Mouse (Mus musculus) Patski (cell line): ENCODE results near the gene Slc38a6. TPM values are rescaled to one million over a fixed set of nuclear protein-coding genes. Genes with fewer than 3 reads are reported as not detected.

Experiments used
- ATAC-seq: fragments of 100-300 bp; one replicate; pipeline ENCODE4 v1.8.0; 2021
- CTCF ChIA-PET: fragments of 350-600 bp; sonication (Branson Sonifier 250); formaldehyde crosslinking; loops from one replicate; lab custom pipeline; 2022; ENCODE audit warnings: inconsistent platforms; lab: Charles Lee
- POLR2A ChIA-PET: fragments of 350-600 bp; sonication (Branson Sonifier 250); formaldehyde crosslinking; loops from one replicate; lab custom pipeline; 2022; ENCODE audit warnings: antibody characterized with exemption, inconsistent platforms; lab: Charles Lee
- DNase-seq: peaks from one replicate; pipeline ENCODE4 v3.0.0-alpha.2; 2011; ENCODE audit warnings: low read depth, low spot score
- H3K27me3 ChIP-seq: fragments of 371-371 bp; one replicate; pipeline ENCODE4 v1.5.1; 2021
- CTCF ChIP-seq: fragments of 100-300 bp; IDR thresholded peaks from one replicate; pipeline ENCODE4 v1.5.1; 2021
- in situ Hi-C: fragments of 300-500 bp; cut with MboI; formaldehyde crosslinking; loops from 3 replicates; pipeline ENCODE4 v1.11.1; 2018; ENCODE audit warnings: low pct_unique_long_range_greater_than_20kb, mixed read lengths
- polyA plus RNA-seq: library from polyadenylated mRNA; unstranded; gene quantifications from one replicate; pipeline ENCODE4 v1.2.3, GENCODE M21; 2021

The Slc38a6 gene
- 17.1 TPM for polyA plus RNA-seq

DNA sequence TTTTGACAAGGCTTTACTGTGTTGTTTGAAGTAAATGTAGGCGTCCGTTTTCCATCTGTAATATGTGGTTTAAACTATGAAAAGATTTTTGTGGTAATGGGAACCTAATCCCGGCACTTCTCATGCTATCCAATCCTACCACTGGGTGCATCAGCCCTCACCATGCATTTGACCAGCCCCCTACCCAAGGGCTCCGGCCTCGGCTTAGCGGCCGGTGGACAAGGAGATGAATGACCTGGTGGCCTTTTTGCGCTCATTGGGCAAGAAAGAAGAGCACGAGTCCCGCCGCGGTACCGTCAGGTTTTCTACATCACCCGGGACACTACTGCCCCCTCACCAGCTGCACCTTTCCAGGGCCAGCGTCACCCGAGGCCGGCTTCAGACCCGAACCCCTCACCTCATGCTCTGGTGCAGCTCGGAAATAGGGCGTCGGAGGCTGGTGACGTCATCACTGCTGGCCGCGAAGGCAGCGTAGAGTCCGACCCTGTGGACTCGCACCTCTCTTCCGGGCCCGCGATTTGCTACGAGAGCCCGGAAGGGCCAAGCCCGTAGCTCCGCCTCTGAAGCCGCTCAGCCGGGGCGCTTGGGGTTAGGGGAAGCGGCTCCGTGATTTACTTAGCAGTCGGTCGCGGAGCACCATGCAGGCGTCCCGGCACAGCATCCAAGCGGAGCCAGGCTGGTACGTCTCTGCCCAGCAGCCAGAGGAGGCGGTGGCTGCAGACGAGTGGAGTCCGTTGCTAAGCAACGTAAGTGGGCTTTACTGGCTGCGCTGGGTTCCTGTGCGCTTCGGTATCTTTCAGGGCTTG lies at the start of gene Slc38a6, which contains the start of gene Trmt5:
TSS of gene Slc38a6 (plus strand) at position 493 of the 806 bp plus-strand sequence.
TSS of gene Trmt5 (minus strand) at position 424 of the 806 bp plus-strand sequence.
- no peaks in the 10 kb centered on the region for H3K27me3 ChIP-seq
- in situ Hi-C loops: loop anchor here (5.0 to 10.0 kb wide), 2 partner anchors 231 to 242 kb away; no protein-coding TSS in a partner anchor
- ChIA-PET POLR2A (interaction anchor here (0.6 to 1.1 kb wide), 3 partner anchors 13 to 241 kb away, joined by 3 to 4 read pairs (median 3); no protein-coding TSS in a partner anchor), CTCF (interaction anchor here (2.1 kb wide), 1 partner anchor 57 kb away, joined by 4 read pairs; no protein-coding TSS in a partner anchor)
- peak; percentile 87 for ATAC-seq
- TF ChIP-seq CTCF: no peak
- peak; percentile 60 for DNase-seq

DNA sequence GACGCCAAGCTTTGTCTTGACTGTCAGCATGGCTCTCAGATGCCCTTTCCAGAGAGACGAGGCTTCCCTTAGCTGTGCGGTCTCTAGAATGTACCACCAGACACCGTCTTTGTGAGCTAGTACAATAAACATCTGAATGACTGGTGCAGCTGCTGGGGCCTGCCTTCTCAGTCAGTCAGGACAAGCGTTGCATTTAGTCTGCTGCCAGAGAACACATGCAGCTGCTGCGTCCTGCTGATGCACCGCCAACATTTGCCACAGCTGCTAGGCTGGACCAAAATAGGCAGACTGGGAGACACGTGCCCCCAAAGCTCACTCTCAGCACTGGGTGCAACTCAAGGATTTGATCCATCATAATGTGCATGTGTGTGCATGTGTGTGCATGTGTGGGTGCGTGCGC lies 44.6 kb upstream of the Slc38a6 start:
- no peak for ATAC-seq
- no peak for TF ChIP-seq CTCF
- no peak for DNase-seq
- ChIA-PET POLR2A (no interaction called here), CTCF (interaction anchor here (0.9 kb wide), 1 partner anchor 12 kb away, joined by 3 read pairs; no protein-coding TSS in a partner anchor)
- no peaks in the 10 kb centered on the region for H3K27me3 ChIP-seq
- in situ Hi-C loops: no loop called here

DNA sequence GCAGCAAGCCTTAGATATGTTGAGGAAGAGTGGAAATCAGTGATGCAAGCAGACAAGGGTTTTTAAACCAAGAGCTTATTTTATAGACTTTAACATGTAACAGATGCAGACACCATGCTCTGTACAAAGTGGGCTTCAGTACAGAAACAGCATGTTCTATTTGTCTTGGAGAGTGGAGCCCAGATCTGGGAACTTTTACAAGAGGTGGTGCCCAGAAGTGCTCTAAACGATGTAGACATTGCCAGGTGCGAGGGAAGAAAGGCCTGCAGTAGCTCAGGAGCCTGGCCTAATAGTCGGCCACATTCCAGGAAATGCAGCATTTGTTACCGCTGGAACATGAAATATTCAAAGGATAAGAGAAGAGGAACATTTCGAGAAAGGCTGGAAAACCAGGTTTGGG lies 40.9 kb upstream of the Slc38a6 start:
- TF ChIP-seq CTCF: no peak
- ATAC-seq: no peak
- ChIA-PET CTCF (no interaction called here), POLR2A (no interaction called here)
- no peak for DNase-seq
- in situ Hi-C loops: no loop called here
- H3K27me3 ChIP-seq: no peaks in the 10 kb centered on the region

DNA sequence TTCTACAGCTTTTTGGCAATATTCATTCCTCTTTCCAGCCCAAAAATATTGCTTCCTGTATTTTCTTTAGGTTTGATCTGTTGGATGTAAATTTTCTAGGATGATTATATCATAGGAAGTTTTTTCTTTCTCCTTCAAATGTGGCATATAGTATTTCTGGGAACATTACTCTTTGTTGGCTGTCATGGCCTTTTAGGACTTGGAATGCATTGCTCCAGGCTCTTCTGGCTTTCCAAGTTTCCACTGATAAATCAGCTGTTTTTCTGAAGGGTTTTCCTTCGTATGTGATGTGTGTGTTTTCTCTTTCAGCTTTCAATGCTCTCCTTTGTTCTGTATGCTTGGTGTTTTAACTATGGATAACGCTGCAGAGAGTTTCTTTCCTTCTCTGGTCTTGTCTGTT lies 31.6 kb upstream of the Slc38a6 start:
- no peaks in the 10 kb centered on the region for H3K27me3 ChIP-seq
- ChIA-PET POLR2A (interaction anchor here (1.0 kb wide), 1 partner anchor 18 kb away, joined by 3 read pairs; no protein-coding TSS in a partner anchor), CTCF (interaction anchor here (1.2 kb wide), 1 partner anchor 12 kb away, joined by 3 read pairs; no protein-coding TSS in a partner anchor)
- in situ Hi-C loops: no loop called here
- DNase-seq (no peak), ATAC-seq (no peak)
- TF ChIP-seq CTCF: no peak

DNA sequence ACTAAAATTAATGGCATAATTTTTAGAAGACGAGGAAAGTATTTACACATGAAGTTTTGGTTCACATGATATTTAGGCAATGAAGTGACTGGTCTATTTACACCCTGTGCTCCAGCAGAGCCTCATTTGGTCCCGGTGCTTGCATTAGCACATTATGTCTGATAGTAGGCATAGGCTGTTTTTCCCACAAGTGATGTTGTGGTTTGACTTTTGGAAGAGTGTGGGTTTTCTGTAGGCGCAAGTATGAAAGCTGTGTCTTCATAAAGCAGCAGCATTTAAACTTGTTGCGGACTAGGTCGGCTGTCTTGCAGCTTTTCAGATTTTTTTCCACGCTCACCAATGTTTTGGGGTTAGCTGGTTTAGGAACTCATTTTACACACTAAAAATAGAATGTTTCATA lies 27.3 kb upstream of the Slc38a6 start:
- in situ Hi-C loops: no loop called here
- DNase-seq (no peak), ATAC-seq (no peak)
- no peak for TF ChIP-seq CTCF
- ChIA-PET CTCF (interaction anchor here (1.0 kb wide), 1 partner anchor 16 kb away, joined by 4 read pairs; no protein-coding TSS in a partner anchor), POLR2A (no interaction called here)
- H3K27me3 ChIP-seq: no peaks in the 10 kb centered on the region

DNA sequence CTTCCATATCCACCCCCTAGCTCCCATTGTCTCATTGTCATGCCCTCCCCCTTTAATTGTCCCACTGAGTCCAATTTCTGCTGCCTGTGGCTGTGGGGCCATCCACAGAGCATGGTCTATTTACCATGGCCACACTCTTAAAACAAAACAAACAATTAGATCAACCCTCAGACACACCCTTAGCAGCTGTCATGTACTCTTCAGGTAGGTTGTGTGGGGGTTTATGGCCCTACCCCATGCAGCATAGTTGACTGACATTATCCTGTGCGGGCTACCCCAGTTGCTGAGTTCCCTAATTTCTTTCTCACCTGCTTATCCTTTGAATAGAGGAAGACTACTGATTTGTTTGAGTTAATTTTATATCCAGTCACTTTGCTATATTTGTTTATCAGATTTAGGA lies 26.2 kb upstream of the Slc38a6 start:
- CTCF ChIA-PET: interaction anchor here (1.1 kb wide), 1 partner anchor 13 kb away, joined by 3 read pairs; no protein-coding TSS in a partner anchor
- TF ChIP-seq CTCF: no peak
- in situ Hi-C loops: no loop called here
- ATAC-seq (no peak), DNase-seq (no peak)
- POLR2A ChIA-PET: no interaction called here
- H3K27me3 ChIP-seq: no peaks in the 10 kb centered on the region

DNA sequence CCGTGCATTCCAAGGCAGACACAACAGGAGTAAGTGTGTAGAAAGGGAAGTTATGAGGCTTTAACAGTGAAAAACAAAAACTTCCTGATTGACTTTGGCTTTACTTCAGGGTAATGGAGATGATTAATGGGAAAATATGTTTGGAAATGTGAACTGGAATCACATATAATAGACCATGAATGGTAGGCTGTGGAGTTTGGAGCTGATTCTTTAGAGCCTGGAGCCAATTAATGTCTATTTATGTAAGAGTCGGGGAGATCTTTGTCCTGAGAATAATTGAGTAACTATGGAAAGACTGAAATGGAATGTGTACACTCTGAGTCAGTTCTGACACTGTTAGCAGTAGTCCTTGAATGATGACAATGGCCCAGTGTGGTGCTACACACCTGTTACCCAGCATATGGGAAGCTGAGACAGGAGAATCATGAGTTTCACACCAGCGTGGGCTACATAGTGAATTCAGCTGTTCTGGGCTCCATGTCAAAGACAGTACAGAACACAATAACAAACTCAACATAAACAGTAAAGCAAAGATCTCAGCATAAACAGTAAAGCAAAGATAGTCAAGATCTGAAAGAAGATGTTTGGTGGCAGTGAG lies 21.1 kb upstream of the Slc38a6 start:
- in situ Hi-C loops: no loop called here
- DNase-seq: no peak
- POLR2A ChIA-PET: no interaction called here
- H3K27me3 ChIP-seq: no peaks in the 10 kb centered on the region
- TF ChIP-seq CTCF: no peak
- ATAC-seq: no peak
- CTCF ChIA-PET: no interaction called here

DNA sequence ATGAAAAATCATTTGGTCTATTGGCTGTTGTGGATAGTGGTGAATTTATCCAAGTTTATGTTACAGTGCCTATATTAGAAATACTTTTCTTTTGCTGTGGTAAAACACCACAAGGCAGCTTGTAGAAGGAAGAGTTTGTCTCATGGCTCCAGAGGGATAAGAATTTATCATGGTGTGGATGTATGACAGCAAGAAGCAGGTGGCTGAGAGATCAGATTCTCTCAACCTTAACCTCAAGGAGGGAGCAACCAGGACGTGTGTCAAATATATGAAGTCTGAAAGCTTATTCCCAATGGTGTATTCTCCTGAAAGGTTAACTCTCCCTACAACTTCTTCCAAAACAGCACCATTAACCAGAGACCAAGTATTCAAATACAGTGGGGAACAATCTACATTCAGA lies 20.0 kb upstream of the Slc38a6 start:
- DNase-seq (no peak), ATAC-seq (no peak)
- TF ChIP-seq CTCF: no peak
- in situ Hi-C loops: no loop called here
- H3K27me3 ChIP-seq: no peaks in the 10 kb centered on the region
- CTCF ChIA-PET: no interaction called here
- POLR2A ChIA-PET: no interaction called here

DNA sequence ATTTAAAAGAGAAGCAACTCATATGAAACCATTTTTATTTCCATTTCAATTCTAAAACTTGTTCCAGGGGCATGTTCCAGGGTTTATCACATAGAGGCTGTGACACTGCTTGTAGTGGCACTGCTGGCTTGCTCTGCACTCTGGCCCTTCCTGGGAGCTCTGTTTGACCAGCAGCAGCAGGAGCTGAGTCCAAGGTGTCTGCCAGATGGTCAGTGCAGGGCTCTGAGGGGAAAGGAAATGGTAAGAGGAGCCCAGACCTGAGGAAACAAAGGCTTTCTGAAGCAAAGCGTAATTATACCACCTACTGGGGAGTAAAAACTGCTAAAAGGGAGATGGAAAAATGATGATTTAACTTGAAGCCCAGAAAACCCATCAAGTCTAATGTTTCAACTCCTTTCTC lies 18.1 kb upstream of the Slc38a6 start:
- H3K27me3 ChIP-seq: no peaks in the 10 kb centered on the region
- POLR2A ChIA-PET: no interaction called here
- in situ Hi-C loops: no loop called here
- ATAC-seq (no peak), DNase-seq (no peak)
- CTCF ChIA-PET: no interaction called here
- no peak for TF ChIP-seq CTCF

DNA sequence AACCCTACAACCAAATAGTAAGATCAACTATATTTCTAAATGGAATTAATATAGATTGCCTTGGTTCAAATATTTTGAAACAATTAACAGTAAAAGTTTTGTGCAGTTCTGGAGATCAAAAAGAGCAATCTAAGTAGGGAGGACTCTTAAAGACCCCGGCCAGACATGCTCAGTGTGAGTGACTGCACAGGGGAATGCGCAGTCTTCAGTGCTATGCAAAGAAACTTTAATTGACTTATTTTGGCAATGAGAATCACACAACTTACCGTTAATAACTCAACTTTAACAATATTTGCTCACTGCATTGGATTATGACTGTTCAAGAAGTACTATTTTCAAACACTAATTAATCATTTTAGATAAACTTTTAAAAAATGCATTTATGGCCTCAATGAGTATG lies 17.0 kb upstream of the Slc38a6 start:
- ChIA-PET POLR2A (no interaction called here), CTCF (no interaction called here)
- in situ Hi-C loops: no loop called here
- TF ChIP-seq CTCF: no peak
- H3K27me3 ChIP-seq: no peaks in the 10 kb centered on the region
- DNase-seq (no peak), ATAC-seq (no peak)

DNA sequence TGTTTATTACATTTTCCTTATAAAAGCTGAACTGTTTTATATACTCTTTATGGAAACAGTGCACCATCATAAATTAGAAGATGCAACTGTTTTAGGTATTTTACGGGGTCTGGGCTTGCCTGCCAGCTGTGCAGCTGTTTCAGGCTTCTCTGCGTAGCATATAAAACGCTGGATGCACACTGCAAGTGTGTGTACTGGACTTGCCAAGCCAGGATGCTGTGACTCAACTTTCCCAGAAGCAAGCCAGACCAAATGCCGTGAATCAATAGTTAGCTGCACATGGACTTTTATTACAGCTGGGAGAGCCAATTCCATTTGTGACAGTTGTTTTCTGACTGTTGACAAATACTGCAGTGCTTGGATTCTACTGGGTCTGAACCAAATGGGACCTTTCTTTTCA lies 16.6 kb upstream of the Slc38a6 start:
- ChIA-PET POLR2A (no interaction called here), CTCF (no interaction called here)
- no peak for TF ChIP-seq CTCF
- in situ Hi-C loops: no loop called here
- no peak for ATAC-seq
- no peaks in the 10 kb centered on the region for H3K27me3 ChIP-seq
- no peak for DNase-seq
